Mouse (Mus musculus) cerebral cortex, adult 2 months (tissue): ENCODE results near the gene Lurap1l.

Experiments used
- WGBS: fragments of 180-500 bp; shearing (Covaris S2); methylation state at CpG from one replicate; pipeline ENCODE4 v1.1.7; 2018; 5-methylcytosine and 5-hydroxymethylcytosine counted together

The Lurap1l gene

DNA sequence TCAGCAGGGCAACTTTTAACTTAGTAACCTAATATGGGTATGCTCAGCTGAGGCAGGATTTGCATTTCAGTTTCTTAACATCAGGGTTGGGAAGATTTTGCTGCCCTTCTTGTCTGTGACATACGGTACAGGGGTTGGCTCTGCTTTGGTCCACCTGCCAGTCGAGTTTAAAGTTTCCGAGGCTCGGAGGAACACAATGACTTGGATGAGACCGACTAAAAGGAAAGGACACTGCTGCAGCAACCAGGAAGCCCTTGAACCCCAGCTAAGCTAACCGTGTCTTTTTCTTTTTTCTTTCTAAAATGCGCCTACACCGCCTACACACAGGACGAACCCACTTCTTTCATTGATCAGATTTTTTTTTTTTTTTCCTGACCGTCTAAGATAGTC lies at the start of gene Lurap1l:
TSS of gene Lurap1l (plus strand) at position 166 of the 390 bp plus-strand sequence.
- 0% methylated on average over 10 of the region's 10 CpGs for WGBS

GRCm38 (mm10) chr4:80862962-80863361 lies 47.5 kb upstream of the Lurap1l start:
- WGBS: 66% methylated on average over 9 of the region's 9 CpGs

DNA sequence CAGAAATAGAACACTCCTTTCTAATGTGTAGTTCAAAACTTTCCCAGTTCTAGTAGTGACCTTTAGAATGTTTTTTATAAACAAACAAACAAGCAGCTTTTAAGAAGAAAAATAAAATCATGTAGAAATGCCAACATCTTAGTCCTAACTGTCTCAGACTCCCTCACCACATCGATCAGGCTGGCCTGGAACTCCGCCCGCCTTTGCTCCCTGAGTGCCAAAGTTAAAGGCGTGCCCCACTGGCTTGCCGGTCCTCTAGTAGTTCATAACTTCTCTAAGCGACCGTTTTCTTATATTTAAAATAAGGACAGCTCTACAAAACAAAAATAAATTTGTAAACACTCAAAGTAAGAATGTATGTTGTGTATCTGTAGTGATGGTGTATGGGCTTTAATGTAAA lies 46.5 kb upstream of the Lurap1l start:
- 58% methylated on average over 7 of the region's 7 CpGs for WGBS

DNA sequence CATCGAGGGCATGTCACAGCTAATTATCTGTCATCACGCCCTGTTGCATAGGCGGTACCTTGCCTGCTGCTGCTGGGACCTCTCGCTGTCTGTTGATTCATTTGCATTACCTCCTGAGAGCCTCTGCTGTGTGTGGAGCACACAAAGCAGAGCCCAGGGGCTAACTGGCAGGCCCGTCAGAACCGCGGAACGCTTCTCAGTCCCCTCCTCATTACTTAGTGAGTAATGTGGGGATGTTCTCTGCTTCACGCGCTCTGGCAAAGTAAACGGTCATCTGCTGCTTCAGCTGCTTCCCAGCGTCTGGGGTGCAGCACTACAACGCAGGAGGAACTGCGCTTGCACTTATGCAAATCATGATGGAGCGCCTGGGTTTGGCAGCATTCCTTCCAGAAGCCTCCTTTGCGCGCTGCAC lies 45.9 kb upstream of the Lurap1l start:
- WGBS: 2% methylated on average over 17 of the region's 17 CpGs

- 7% methylated on average over 5 of the region's 5 CpGs for WGBS
Observed at GRCm38 (mm10) chr4:80866065-80866464, 44.4 kb upstream of the Lurap1l start.

GRCm38 (mm10) chr4:80869598-80869997 lies 40.8 kb upstream of the Lurap1l start:
- WGBS: 30% methylated on average over 2 of the region's 2 CpGs

DNA sequence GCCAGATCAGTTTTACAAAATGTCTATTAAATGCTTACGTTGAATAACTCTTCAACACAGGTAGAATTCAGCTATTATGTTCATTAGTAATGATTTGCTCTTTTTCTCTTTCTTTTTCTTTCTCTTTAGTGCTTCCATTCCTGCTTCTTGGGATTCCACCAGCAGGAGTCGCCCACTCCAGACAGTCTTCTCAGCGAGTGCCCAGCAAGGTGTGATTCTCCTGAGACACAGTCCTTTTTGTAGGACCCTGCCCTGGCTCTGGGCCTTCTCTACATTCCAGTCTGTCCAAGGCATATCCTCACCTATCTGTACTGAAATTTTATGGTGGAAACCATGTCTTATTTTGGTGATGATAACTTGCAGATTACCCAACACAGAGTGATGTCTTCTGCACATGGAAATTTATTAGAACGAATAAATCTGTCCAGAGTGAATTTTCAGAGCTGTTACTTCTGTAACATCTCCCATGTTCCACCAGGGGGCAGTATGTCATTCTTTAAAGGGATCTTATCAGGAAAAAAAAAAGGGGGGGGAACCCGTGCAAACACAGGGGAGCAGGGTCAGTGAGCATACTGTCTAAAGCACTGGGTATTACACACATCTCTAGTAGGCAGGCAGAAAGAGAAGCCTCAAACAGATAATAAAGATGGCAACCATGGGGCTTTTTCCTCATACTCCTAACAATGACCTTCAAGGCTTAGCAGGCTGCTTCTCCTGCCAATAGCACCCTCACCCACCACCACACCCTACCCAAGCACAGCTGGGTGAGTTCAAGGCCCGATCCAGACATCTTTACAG lies 37.4 kb upstream of the Lurap1l start:
- 34% methylated on average over 6 of the region's 6 CpGs for WGBS

DNA sequence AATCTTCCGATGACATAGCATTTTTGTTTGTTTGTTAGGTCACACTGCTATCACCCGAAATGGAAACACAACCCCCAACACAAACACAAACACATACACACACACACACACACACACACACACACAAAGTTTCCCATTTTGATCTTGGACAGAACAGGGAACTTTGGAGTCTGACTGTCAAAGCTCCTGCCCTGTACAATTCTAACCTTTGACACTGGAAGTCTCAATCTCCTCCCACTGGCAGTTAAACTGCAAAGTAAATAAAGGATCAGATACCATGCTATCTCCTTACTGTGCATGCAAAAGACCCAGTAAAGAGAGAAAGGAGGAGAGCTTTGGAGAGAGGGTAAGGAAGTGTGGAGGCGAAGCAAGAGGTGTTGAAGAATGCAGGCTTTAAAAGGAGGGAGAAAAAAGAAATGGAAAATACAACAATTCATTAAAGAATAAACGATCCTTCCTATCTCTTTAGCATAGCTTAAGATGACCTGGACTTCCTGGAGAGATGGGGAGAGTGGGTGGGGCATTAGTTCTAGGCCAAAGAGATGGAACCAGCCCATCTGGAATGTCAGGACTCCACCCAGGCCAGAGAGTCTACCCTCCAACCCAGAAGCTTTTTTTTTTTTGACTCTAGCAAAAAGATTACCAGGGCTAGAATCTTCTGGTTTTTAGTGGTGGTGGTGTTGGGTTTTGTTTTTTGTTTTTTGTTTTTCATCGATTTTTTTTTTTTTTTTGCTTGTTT lies 36.2 kb upstream of the Lurap1l start:
- WGBS: 75% methylated on average over 5 of the region's 5 CpGs

- WGBS: 82% methylated on average over 4 of the region's 4 CpGs
Observed at GRCm38 (mm10) chr4:80875055-80875454, 35.4 kb upstream of the Lurap1l start.

DNA sequence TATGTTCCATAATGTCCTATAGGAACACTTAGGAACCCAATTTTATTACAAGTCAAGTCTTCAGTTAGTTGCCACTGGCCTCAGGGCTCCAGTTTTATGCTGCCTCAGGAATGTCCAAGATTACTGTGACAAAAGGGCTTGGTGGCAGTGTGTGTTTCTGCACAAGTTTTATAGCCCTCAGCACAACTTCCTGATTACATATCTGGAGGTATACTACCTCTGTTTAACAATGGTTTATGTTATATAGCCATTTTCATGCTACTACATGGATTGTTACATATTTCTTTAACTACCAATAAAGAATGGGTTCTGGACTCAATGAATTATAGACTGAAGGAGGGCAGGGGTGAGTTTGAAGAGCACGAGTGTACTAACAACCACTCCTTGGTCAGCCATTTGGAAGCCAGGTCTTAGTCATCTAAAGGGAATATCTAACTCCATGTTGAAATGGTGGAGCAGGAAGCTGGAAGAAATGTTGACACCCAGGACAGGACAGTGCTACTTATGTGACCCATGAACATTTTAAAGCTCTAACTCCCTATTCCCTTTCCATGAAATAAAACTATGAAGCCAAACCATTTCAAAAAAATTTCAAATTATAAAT lies 28.3 kb upstream of the Lurap1l start:
- 88% methylated on average over 1 of the region's 1 CpGs for WGBS

DNA sequence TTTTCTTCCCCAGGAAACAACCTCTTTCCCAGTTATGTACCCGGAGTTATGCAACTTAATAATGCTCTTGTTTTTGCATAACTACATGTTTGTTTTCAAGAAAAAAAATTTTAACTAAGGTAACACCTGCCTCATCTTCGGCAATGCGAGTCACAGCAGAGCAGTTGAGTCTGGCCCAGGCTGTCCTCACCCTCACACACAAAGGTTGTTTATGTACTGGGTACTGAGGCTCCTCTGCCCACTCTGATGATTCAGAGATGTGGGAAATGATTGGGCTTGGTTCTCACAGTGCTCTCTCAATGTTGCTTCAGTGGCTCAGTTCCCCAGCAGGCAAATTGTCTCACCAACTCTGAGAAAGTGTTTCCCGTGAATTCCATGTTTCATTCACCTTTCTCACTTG lies 23.8 kb upstream of the Lurap1l start:
- 64% methylated on average over 4 of the region's 4 CpGs for WGBS

DNA sequence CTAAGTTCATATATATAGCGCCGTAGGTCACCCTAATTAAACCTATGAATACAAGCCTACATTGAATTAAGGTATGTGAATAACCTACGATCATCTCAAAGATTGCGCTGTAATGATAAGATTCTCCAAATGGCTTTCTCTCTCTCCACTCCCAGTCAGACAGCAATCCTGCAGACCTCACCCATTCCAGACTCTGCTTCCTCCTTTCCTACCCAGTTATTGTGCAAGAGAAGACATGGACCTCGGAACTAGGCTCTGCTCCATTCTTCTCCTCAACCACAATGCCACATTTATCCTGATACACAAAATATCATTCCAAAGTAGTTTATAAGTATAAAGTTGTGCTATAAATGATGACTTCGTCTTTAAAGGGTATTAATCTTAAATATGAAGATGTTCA lies 19.4 kb upstream of the Lurap1l start:
- 96% methylated on average over 6 of the region's 6 CpGs for WGBS

DNA sequence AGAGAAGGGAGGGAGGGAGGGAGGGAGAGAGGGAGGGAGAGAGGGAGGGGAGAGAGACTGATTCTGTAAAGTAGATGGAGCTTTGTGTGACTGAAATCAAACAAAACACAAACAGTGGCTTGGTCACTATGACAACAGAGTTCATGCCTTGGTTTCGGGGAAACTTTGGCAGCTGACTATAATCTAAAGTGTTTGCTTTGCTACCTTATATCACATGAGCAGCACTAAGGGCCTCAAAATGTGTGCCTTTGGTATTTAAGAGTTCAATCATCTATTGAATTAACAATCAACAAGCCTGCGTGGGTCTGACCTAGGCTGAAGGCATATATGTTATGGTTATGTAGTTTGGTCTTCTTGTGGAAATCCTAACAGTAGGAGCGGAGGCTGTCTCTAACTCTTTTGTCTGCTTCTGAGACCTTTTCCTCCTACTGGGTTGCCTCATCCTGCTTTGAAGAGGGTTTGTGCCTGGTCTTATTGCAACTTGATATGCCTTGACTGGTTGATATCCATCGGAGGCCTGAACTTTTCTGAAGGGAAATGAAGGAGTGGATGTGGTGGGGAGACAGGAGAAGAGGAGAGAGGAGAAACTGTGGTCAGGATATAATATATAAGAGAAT lies 15.1 kb upstream of the Lurap1l start:
- WGBS: 76% methylated on average over 4 of the region's 4 CpGs

- WGBS: 75% methylated on average over 3 of the region's 3 CpGs
Observed at GRCm38 (mm10) chr4:80906726-80907125, 3.7 kb upstream of the Lurap1l start.

DNA sequence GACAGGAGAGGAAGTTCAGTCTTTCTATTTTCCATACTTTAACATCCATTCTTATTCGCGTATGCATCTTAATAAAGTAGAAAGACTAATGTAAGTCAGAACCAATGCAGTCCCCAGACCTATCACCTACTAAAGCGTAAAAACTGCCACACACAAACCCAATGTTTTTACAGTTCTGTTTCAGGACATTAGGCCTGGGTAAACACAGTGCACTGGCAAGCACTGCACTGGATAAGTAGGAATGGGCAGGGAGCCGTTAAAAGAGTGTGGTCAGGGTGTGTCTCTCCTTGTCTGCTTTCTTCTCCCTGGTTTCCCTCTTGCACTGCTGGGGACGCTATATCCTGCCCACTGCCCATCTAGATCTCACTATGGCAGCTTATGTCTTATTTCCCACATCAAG lies 2.5 kb upstream of the Lurap1l start:
- 83% methylated on average over 5 of the region's 5 CpGs for WGBS

DNA sequence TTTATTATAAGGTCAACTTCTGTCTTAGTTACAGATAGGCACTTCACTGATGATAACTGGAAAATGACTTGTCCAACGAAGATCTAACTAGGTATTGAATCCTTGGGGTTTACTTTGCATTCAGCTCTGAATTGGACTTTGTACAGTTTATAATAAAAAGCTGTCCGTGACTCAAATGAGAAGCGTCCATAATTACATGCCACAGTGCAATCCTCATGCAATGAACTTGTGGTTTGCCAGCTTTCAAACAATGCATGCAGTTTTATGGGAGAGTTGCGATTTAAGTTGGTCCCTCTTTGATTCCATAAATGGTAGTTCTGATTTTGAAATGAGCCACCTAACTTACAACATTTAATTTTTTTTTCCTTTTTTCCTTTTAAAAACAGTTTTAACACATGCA lies 1.5 kb upstream of the Lurap1l start:
- WGBS: 70% methylated on average over 4 of the region's 4 CpGs

DNA sequence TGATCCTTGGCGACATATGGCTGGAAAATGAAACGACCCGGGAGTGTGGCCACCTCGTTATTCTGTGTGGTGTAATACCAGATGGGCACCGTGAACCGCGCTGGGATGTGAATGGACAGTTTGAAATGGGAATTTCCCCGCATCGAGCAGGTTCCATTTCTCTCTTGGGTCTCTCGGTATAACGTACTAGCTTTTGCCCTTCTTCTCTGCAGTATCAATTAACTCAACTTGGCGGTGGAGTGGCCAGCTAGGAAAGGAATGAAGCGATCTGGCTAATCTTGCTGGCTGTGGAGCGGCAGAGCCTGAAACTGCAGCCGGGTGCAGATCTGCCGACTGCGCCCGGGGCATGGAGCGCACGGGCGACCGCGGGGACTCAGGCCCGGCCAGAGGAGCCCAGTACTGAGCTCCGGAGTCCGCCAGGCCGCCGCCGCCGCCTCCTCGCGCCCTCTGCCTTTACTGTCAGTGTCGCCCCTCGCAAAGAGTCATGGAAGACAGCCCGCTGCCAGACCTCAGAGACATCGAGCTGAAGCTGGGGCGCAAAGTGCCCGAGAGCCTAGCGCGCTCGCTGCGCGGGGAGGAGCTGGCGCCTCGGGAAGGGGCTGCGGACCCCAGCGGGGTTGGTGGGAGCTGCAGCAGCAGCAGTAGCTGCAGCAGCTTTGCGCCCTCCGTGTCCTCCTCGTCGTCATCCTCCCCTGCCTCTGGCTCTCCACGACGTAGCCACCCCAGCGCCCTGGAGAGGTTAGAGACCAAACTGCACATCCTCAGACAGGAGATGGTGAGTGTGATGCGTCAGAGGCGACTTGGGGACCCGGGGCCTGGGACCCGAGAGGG lies 640 bp downstream of the Lurap1l start:
- under 1% methylated on average over 58 of the region's 58 CpGs for WGBS

GRCm38 (mm10) chr4:80911706-80912540 lies 1.5 kb downstream of the Lurap1l start:
- 2% methylated on average over 27 of the region's 27 CpGs for WGBS

- WGBS: 75% methylated on average over 2 of the region's 2 CpGs
Observed at GRCm38 (mm10) chr4:80915211-80915610, 4.8 kb downstream of the Lurap1l start.

DNA sequence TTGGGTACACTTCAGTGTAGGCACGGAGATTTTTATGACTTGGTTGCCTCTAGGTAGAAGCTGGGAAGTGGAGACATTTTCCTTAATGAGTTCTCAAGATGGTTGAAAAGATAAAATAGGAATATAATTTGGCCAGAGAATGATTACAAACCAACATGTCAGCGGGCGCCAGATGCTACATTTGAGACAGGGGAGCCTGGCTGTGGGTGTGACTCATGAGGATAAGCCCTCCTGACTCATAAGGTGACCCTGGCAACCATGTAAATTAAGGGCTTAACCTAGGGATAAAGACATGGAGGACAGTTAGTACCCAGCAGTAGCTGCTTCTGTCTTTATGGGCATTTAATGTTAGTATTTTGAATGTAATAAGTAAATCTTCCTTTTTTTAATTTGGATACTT lies 6.2 kb downstream of the Lurap1l start:
- WGBS: 71% methylated on average over 3 of the region's 3 CpGs

DNA sequence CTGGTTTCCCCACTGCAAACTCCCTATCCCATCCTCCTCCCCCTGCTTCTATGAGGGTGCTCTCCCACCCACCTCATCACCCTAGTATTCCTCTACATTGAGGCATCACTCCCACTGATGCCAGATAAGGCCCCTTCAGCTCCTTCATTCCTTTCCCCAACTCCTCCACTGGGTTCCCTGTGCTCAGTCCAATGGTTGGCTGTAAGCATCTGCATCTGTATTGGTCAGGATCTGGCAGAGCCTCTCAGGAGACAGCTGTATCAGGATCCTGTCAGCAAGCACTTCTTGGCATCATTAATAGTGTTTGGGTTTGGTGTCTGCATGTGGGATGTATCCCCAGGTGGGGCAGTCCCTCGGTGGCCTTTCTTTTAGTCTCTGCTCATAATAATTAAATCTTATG lies 6.7 kb downstream of the Lurap1l start:
- 64% methylated on average over 1 of the region's 1 CpGs for WGBS
